Mouse (Mus musculus) erythroblast, embryonic 14.5 days (primary cell): ENCODE results near the gene Gm29133.

Experiments used
- GATA1 ChIP-seq: IDR thresholded peaks from 2 replicates; pipeline ENCODE4 v1.6.1; 2012; ENCODE audit warnings: low read length, inconsistent platforms, mixed read lengths
- TAL1 ChIP-seq: IDR thresholded peaks from 3 replicates; pipeline ENCODE4 v1.6.1; 2012; ENCODE audit warnings: low read length, inconsistent platforms, mixed read lengths

- TF ChIP-seq TAL1 (no peak), GATA1 (no peak)
Measured at GRCm38 (mm10) chr3:75824458-75824857, 76.5 kb downstream of the Gm29133 start.
